Mouse (Mus musculus) spleen, adult 12 weeks (tissue): Measurements from ENCODE around the gene Atp13a4.
A peak's percentile ranks its signal among the peaks of the same experiment; 100 is the strongest.

Experiments
- DNase-seq: peaks from one replicate; pipeline ENCODE4 v3.0.0; 2022; ENCODE audit warnings: low spot score

The Atp13a4 gene

DNA sequence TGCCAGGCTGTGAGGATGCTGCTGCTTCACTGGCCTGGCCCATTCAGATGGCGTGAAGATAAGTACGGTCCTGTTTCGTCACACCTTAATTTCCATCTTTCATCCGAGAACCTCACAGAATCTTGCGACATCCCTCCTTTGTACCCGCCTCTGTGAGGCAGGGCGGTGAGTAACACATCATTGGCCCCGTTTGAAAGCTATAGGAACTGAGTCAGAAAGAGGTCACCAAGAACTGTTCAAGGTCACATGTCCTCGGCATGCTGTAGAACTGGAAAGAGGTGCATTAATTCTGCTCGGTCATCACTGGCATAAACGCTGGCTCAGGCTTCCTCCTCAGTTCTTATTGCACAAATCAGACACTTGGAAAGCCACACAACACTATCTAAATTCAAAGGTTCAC is at the start of gene Atp13a4:
Atp13a4 (minus strand) TSS at position 36 of the 400 bp plus-strand sequence.
- no peak for DNase-seq

DNA sequence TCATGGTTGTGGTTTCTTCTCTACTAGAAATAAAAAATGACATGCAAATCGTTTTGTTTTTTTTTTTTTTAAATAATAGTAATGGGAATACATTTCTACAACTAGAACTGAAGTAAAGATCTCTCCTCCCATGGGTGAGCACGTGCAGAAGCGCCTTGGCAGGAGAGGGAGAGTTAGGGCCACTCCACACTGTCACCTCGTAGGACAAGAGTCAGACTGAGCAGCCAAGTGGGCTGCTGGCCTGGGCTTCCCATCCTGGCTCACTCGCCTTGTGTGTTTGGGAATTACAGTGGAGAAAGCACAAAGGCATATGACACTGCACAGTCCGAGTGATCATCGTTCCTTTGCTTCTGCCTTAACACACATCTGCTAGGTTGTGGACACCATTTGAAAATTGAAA is 47.5 kb upstream of the Atp13a4 start:
- DNase-seq = no peak

DNA sequence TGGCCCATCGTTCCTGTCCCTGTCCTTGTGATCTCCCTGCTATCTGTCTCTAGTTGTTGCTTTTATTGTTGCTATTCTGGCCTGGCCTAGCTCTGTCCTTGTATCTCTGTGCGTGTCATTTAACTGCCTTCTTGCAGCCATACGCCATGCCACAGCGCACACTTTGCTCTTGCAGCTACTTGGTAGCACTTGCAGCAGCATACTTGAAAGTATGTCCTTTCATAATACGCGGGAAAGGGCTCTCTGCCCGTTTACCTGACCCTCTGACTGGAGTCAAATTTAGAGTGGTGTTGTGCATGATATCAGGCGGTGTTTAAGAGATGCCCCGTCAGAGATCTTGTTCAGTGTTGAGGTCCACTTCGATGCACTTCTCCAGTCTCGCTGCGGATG is 35.1 kb upstream of the Atp13a4 start:
- no peak for DNase-seq

DNA sequence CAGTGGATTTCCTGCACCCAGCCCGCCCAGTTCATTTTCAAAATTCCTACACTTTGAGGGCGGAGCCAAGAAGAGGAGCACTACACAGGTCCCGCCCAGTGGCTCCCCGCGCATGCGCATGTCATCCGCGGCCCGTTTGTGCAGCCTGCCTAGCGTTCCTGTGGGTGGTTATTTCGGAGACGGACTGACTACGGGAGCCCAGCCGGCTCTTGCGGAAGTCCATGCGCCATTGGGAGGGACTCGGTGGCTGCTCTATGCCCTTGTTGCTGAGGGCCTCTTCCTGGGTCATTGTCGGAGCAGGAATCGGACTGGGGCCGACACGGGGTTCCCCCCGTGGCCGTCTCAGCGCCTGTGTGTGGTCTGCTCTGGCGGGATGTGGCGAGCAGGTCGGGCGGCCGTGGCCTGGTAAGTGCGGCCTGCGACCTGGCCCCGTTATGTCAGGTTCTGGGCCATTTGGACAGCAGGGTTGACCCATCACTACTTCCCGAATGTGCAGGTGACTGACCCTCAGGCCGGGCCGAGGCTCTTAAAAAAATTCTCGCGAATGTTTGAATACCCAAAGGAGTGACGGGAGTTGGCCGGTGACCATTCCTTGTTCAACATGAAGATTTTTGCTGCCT is 34.6 kb upstream of the Atp13a4 start, which contains the start of gene Opa1:
Opa1 (plus strand) TSS at position 168 of the 620 bp plus-strand sequence.
- peak; percentile 96 for DNase-seq

DNA sequence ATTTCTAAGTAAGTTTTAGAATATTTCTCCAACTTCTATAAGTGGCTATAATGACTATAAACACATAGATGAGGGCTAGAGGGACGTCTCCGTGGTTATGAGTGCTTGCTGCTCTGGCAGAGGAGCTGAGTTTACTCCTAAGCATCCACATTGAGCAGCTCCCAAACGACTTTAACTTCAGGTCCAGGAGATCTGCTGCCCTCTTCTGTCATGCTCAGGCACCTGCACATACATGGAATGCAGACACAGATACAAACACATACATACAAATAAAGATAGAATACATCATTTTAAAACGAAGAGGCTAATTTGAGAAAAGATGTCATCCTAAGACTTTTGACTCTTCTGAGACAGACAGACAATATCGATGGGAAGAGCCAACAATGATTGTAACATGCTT is 31.0 kb upstream of the Atp13a4 start:
- no peak for DNase-seq

DNA sequence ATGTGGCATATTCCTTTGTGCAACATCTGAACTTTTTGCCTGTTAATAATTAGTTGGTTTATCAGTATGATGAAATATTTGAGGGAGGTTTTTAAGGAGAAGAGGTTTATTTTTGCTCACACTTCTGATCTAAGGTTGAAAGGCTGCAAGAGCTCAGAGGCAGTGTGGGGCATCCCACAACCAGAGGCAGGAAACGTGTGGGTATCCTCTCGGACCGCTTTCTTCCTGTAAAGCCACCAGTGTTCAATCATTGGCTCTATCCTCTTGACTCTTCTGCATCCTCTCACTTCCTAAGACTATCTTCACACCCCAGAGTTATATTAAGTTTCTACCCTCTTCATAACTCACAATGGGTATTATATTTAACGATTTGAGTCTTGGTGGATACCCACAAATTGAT is 29.3 kb upstream of the Atp13a4 start:
- DNase-seq = no peak

DNA sequence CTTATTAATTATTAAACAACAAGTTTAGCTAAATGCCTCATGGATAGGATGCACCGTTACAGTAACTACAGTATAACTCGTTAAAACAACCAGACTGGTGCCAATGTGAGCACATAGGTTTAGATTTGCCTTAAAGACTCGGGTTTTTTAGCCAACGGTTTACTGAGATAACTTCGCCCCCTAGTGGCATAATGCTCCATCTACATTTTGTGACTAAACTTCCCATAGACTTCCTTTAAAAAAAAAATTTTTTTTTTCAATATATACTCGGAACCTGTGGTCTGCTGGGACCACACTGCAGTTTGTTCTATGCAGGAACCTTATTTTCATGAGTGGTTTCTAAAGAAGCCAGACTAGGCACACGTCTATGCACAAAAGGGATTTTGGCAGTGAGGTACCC is 16.2 kb upstream of the Atp13a4 start:
- no peak for DNase-seq

DNA sequence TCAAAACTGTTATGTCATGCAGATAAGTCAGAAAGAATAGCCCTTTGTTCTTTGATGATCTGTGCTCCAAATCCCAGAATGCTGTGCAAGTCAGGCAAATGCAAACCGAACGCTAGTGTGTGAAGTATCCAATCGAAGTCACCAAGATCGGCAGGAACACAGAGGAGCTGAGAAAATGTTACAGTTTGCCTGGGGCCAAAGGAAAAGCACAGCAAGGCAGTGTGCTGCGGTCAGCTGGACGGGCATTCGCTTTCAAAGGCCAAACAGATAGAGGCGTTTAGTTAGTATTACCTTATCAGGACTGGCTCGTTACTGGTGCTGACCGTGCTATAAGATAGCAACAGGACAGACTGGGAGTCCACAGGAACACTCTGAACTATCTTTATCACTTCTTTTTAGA is 15.8 kb upstream of the Atp13a4 start:
- DNase-seq = no peak

DNA sequence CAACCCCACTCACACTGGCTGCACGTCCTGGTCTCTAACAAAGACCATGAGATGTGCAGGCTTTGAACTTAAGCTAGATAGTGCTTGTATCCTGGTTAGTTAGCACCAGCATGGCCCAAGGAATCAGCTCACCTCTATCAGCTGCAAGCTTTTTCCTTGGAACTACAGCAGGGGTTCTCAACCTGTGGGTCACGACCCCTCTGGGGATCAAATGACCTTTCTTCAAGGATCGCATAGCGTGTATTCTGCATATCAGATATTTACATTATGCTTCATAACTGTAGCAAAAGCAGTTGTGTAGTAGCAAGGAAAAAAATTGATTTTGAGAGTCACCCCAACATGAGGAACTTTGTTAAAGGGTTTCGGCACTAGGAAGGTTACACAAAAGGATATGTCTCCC is 15.0 kb upstream of the Atp13a4 start:
- DNase-seq = no peak

DNA sequence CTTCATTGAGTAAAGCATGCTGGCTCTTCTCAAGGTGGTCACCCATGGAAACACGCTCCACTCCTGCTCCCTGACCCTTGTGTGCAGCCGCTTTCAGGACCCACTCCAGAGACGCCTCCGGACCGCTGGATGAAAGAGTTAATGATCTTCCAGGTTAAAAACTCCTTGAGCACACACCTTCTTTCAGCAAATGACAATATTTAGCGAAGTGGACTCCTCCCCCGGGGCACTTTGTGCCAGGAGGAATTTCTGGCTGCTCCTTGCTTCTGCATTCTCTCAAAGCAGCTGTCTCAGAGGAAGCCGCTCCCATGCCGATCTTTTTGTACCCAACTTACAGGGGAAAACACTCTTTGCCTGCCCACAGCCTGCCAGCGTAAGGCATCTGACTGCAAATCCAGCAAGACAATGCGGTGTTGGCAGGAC is 3.4 kb downstream of the Atp13a4 start:
- DNase-seq = no peak

DNA sequence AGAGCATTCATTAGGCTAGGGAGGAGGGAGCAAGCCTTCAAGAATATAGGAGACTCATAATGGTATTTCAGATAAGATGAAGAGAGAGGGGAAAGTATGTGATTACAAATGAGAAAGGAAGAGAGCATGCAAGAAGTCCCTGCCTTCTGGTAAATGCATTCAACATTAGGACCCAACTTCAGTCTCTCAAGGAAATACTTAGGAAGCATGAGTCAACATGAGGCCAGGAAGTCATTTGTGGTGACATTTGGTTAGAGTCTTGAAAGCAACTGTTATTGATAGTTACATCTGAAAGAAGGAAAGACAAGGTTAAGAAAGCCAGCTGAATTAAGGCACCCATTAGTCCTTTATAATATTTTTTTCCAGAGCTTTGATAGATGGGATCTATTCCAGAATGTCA is 4.8 kb downstream of the Atp13a4 start:
- no peak for DNase-seq

DNA sequence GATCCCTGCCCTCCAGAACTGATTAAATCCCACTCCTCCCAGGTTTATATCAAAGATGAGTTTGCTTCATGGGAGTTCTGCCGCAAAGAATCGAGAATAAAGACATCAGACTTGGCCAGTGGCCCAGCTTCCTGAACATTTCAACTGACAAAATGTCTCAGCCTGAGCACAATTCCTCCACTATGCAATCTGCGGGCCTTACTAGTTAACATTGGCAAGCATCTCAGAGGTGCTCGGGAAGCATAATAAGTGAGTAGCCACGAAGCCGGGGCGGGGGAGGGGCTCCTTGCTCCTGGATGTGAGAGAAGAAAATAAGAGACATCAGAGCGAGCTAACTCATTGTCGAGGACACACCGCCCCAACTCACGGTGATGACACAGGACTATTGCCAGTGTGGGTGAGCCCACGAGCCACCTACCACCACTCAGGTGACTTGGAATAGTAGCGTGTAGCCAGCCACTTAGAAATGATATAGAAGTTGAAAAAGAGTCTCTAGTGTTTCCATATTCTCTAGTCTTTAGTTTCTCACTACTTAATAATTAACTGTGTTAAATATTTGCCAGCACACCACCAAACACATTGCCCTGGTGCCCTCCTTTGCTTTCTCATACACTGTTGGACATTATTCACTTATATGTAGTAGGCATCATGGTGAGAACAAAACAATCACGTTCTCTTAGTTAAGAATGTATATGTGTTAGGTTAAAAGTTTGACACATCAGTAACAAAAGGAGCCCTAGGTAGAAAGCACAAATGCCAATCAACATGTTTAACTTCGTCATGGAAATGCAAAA is 8.1 kb downstream of the Atp13a4 start:
- DNase-seq = no peak

DNA sequence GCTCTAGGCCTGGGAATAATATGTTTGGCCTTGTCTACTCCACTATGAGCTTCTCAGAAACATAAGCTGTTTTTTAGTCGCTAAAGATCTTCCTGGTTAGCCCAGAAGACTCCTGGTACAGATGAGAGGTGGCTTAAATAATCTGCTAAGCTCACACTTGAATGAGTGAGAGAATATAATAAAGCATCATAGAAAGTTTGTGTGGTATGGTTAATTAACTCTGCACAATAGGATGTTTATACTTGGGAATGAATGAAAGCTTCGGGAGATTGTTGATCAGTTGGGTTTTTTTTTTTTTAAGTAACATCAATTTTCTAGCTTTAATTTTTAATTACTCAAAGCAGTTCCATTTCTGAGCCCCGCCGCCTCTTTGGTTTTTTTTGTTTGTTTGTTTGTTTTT is 8.8 kb downstream of the Atp13a4 start:
- no peak for DNase-seq

DNA sequence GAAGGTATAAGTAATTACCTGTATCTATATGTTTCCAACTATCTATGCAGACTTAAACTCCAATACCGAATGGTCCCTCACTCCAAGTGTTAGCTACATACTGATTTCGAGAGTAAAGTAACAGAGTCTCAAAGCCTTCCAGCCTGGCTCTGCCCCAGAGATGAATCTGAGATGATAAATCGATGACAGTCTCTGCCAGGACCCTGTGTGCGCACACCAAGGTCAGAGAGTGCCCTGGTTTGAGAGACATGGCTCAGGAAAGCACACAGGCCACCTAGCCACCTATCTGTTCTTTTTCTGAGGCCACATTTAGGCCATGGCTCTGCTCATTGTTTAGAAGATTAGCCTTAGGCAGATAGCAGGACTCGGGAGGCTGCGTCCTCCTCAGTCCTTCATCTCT is 11.0 kb downstream of the Atp13a4 start:
- no peak for DNase-seq

DNA sequence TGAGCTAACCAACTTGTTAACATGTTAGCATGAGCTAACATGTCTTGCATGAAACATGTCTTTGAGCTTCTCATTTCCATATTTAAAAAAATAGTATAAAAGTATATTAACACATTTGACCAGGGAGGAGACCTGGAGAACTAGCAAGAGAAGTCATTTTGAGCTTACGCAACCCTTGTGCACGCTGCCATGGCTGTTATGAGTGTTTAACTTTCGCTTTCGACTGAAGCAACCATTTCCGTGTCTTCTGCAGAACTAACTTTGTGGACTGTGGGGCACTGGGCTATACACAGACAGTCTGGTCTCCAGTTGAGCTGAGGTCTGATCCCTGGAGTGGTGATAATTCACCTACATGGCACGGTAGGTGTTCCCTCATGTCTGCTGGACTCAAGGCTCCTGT is 17.6 kb downstream of the Atp13a4 start:
- no peak for DNase-seq

DNA sequence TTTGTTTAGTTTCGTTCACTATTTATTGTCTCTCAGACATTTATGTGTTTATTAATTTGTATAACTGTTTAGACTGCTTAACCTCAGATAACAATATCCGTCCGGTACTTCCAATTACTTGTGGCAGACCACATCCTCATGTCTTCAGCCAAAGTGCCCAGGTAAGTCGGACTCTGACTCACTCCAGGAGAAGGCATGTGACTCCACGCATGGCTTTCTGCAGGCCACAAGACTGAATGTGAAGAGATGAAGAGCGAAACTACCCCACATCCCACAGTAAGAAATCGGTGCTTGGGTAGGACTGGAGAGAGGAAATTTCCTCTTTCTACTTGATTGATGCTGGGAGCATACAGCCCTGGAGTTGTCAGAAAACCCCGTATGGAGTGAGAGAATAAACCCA is 18.1 kb downstream of the Atp13a4 start:
- DNase-seq = no peak

DNA sequence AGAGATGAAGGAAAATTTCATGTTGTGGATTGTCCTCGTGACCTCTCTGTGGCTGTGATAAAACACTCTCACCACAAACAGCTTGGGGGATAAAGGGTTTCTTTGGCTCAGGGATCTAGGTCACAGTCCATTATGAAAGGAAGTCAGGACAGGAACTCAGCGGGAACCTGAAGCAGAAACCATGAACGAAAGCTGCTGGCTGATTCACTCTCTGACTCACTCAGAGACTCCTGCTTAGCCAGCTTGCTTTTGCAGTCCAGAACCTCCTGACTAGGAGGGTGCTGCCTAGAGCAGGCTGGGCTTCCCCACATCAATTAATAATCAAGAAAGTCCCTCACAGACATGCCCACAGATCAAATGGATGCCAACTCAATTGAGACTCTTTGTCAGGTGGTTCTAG is 32.2 kb downstream of the Atp13a4 start:
- DNase-seq = no peak

DNA sequence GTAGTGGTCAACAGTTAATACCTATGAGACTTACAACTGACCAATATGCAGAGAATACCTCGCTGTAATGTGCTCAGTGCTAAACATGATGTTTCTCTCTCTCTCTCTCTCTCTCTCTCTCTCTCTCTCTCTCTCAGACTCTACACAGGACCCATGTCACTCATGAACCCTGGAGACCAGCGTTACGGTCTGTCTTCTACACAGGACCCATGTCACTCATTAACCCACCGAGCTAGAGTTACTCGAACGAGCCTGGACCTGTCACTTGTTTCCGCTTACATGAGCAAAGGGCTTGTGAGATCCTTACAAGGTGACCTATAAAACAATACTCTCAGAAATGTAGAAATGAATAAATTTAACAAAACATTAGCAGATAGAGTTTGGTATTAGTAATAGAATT is 33.9 kb downstream of the Atp13a4 start:
- no peak for DNase-seq

DNA sequence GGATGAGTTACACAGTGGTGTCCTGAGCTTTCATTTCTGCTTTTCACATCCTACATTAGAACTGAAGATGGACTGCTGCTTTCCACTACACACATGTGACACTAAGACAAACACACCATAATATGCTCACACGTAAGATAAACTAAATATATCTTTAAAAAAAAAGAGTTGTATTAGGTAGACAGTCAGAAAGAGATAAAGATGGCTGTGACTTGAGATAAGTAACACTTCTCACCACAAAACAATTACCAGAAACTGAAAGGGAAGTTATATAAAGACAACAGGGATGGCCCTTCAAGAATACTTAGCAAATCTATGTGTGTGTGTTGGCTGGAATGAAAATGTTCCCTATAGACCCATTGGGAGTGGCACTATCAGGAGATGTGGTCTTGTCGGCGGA is 34.8 kb downstream of the Atp13a4 start:
- DNase-seq = no peak

DNA sequence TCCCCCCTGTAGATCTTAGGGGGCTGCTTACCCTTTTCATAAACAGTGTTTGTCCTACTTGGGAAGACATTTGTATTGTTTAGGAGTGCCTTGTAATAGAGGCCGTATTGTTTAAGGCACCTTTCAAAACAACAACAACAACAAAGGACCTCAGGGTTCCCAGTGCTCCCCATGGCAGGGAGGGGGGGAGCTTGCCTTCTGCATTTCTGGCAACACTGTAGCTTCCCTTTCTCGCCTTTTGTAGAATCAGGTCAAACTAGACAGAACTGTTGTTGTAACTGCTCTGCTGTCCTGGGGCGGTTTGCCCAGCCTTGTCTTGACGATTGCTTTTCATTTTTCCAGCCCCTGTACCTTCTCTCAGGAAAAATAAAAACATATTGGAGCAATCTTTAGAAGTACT is 40.0 kb downstream of the Atp13a4 start:
- no peak for DNase-seq

DNA sequence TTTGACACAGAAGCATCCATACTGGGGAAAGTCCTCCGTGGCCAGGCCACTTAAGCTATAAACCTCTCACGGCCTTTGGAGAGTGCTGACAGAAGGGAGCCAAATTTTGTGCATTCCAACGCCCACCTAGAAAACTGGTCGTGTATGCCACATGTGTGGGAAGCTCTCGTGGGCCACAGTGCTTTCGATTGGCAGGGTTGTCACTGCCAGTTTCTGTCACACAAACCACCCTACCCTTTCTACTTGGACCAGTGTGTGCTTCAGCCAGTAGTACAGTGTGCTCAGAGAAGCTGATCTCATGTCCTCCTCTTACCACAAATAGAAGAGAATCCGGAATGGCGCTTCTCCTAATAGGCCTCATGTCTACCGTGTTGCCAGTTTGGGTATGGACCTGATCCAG is 40.5 kb downstream of the Atp13a4 start:
- no peak for DNase-seq

DNA sequence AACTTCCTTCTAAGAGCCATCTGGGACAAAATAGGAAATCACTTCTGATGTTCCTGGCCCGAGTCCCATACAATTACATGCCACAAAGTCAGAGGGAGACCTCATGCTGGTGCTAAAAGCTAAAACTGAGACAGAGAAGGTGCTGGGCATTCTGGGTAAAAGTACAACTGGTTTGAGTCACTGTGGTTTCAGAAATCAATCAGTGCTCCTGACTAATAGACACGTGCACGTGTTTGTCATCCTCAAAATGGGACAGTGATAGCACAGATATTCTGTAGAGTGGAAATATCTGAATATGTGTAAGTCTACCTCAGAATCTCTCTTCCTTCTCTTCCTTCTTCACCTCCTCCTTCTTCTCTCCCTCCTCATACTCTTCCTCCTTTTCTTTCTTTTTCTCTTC is 53.6 kb downstream of the Atp13a4 start:
- no peak for DNase-seq

DNA sequence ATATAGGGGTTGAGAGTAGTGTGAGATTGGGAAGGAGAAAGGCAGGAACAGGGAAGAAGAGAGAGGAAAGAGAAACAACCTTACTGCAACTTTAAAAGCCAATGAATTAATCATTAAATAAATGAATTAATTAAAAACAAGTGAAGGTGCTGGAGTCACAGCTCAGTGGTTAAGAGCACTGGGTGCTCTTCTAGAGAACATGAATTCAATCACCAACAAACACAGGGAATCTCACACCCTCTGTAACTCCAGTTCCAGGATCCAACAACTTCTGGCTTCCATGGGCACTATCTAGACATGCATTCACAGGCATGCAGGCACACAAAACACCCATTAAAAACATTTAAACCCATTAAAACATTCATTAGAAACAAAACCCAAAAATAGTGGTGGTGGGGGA is 63.2 kb downstream of the Atp13a4 start:
- DNase-seq = no peak

DNA sequence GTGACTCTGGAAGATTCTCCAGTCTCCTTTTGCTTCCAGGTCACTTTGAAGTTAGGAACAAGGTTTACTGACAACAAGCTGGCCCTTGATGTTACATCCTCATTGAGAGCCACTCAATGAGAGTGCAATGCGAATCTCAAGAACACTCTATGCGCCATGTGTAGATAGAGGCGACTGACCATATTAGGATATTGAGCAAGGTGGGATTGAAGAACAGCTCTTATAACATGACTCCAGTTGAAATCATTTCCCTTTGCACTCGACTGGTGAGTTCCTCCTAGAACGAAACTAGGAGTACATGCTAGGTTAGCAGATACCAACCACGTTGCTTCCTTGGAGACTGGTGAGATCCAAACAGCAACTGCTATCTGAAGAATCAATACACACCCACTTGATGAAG is 64.3 kb downstream of the Atp13a4 start:
- no peak for DNase-seq
